Mouse (Mus musculus) A20 (cell line): ENCODE results near the gene Wif1.

Experiments
- DNase-seq: peaks from one replicate; pipeline ENCODE4 v3.0.0-alpha.2; 2011; ENCODE audit warnings: low read depth, low spot score

The Wif1 gene

GRCm38 (mm10) chr10:121033826-121034568 is at the start of gene Wif1:
TSS of gene Wif1 (plus strand) at chr10:121033960.
- peak; percentile 80 for DNase-seq

DNA sequence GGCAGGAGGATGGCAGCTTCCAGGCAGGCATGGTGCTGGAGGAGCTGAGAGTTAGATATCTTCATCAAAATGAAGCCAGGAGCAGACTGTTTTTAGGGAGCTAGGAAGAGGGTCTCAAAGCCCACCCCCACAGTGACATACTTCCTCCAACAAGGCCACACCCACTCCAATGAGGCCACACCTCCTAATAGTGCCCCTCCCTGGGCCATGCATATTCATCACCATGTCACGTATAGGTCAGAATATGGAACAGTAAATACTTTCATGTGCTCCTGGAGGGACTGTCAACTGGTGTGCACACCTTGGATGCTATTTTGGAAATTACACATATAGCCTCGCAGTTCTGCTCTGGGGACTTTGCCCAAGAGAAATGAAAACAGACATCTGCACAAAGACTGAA is 31.6 kb upstream of the Wif1 start:
- DNase-seq, result no peak

DNA sequence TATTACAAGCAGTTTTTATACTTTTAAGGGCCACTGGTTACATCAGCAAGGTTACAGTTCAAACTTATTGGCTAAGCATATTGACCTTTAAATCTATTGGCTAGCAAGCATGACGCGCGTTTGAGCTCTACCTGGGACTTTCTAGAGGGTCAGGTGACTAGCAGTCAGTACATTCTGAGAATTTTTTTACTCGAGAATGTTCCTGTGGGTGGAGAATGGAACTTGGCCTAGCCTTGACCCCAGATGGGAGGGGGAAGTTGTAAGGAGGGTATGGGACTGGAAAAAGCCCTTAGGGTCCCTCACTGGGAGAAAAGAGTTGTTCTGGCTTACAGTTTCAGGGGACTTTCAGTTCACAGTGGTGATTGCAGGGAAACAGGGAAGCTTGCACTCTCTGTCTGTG is 22.3 kb upstream of the Wif1 start:
- DNase-seq, result no peak

- DNase-seq, result no peak
Observed at GRCm38 (mm10) chr10:121016291-121016690, 17.5 kb upstream of the Wif1 start.

GRCm38 (mm10) chr10:121016711-121017503 is 16.9 kb upstream of the Wif1 start:
- DNase-seq, result no peak

GRCm38 (mm10) chr10:121022951-121023350 is 10.8 kb upstream of the Wif1 start:
- DNase-seq, result no peak

DNA sequence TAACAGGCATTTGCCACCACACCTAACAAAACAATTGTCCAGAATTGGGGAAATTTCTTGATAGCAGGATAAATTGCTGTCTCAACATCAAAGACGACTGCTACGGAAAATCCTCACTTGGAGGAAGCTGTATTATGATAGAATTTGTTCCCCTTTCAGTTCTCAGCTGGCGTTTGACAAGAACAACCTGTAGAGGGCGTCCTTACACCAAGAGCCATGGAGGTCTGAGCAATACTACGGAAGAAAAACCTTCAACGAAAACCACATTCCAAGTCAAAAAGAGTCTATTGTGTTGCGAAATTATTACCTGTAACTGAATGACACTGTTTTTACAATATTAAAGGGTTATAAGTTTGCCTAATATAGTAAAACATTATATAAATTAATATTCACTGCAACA is 2.0 kb upstream of the Wif1 start:
- DNase-seq, result peak; percentile 83

GRCm38 (mm10) chr10:121033128-121033791 is 500 bp upstream of the Wif1 start:
- peak; percentile 91 for DNase-seq

GRCm38 (mm10) chr10:121034569-121034947 is 798 bp downstream of the Wif1 start:
- no peak for DNase-seq

DNA sequence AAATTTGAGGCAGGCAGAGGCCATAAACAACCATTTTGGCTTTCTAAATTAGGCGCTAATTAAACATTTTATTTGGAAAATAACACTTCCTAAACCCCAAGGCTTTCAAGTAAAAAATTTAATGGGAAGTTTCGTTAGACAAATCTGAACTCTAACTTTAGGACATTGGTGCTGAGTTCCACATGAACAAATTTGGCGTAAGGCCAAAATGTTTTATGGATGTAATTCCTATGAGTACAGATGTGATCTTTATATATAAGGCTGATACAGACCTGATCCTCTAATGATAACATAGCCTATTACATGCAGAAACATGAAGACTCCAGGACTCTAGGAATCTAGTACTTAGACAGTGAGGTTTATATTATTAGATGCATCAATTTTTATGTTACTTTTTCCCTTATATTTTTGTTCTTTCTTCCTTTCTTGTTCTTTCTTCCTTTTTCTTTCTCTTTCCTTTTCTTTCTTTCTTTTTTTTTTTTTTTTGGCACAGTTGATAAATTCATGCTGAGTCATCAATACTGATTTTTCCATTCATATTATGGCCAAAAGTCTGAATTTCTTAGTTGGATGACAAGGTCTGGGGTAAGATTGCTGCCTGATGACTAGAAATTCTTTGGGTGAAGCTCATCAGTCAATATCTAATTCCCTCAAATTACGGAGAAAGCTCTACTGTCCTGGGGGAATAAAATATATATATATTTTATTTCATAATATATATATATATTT is 5.0 kb downstream of the Wif1 start:
- DNase-seq, result no peak

DNA sequence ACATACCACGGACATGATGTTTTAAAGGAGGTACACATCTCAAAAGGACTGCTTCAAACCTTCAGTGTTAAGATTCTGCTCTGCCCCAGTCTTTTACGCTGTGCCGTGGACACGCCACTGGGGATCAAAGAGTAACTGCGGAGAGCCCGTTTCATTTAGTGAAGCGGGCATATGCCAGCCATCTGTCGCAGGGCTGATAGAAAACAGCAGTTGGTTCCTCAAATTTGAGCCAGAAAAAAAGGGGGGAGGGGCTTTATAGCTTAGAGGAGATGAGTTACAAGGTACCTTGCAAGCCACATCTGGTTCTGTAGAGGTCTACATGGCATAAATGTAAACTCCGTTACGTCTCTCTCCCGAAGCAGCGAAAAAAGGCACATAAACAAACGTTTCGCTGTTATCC is 7.2 kb downstream of the Wif1 start:
- DNase-seq, result no peak

- no peak for DNase-seq
Observed at GRCm38 (mm10) chr10:121047440-121047839, 13.7 kb downstream of the Wif1 start.

DNA sequence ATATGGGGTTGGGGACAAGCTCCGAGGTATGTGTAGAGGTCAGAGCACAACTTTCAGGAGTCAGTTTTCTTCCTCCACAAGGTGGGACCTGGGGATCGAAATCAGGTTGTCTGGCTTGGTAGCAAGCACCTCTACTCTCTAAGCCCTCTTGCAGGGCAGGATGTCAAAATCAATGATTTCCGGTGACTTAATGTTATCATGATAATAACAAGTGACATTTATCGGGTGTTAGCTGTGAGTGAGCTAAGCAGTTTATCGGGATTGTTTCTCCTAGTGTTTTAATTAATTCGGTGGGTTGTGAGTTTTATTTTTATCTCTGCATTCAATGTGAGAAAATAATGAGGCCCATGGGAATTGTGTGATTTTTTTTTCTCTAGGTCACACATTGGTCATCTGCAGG is 18.3 kb downstream of the Wif1 start:
- DNase-seq, result no peak

DNA sequence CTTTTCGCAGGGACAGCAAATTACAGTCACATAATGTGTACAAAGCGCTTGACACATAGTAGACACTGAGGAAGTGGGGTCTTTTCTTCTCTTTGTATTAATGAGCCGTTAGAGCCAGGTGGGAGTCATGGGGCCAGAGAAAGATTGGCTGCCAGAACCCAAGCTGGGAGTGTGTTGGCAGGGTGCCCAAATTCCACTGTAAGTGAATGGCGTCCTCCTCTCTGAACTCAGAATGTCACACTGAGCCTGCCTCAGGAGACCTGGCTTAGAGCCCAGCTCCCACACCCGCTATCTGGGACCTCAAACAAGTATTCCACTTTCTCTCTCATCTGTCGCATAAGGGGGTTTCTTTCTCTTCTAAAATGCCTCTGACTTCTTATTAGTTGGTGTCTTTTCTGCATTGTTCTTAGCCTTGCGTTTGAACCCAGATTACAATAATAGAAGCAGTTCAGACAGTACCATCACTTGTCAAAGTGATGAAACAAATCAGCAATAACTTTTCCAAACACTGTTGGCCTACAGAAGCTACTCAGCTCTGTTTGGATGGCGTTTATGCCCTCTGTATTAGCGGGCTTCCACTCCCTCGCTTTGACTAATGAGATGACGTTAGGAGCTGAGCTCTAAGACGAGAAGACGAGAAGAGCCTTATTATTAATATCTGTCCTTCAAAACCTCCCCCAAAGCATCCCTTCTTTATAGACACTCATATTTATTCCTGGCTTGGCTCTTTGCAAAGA is 21.9 kb downstream of the Wif1 start:
- no peak for DNase-seq

GRCm38 (mm10) chr10:121056823-121057222 is 23.1 kb downstream of the Wif1 start:
- DNase-seq, result peak; percentile 14

- DNase-seq, result no peak
Observed at GRCm38 (mm10) chr10:121059043-121060003, 25.6 kb downstream of the Wif1 start.

DNA sequence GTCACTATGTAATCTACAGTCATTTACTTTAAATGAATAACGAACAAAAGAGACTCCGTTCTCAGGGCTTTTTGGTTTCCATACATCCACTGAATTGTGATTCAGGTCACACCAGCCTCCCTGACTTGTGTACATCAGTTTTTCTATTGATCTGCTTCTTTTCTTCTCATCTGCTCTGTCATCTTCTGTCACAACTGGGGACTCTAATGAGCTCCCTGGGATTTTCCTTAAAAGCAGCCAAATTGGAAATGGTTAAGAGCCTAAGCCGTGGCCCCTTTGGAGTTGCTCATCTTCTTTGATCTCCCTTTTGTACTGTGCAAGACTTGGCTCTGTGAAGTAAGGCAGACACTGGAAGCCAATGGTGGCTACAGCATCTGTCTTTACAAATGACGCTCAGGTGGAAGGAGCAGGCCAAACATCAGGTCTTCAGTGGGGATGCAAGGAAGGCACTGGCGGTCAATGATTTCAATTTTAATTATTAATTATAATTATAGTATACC is 27.6 kb downstream of the Wif1 start:
- no peak for DNase-seq

- no peak for DNase-seq
Observed at GRCm38 (mm10) chr10:121062704-121063103, 28.9 kb downstream of the Wif1 start.

- DNase-seq, result no peak
Observed at GRCm38 (mm10) chr10:121067416-121067951, 33.7 kb downstream of the Wif1 start.

- DNase-seq, result no peak
Observed at GRCm38 (mm10) chr10:121068003-121068402, 34.2 kb downstream of the Wif1 start.
